Mouse (Mus musculus) embryonic fibroblast, embryonic 13.5 days (primary cell): ENCODE results near the gene Tns1.

Experiments
- CTCF ChIP-seq: IDR thresholded peaks from 2 replicates; pipeline ENCODE4 v1.5.1; 2011; ENCODE audit warnings: mild to moderate bottlenecking, control low read depth, low read length, moderate library complexity, borderline replicate concordance; ENCODE audit not compliant: insufficient read depth
- POLR2A ChIP-seq: IDR thresholded peaks from 2 replicates; pipeline ENCODE4 v1.6.1; 2011; ENCODE audit warnings: low read depth, mild to moderate bottlenecking, control low read depth, low read length, moderate library complexity

DNA sequence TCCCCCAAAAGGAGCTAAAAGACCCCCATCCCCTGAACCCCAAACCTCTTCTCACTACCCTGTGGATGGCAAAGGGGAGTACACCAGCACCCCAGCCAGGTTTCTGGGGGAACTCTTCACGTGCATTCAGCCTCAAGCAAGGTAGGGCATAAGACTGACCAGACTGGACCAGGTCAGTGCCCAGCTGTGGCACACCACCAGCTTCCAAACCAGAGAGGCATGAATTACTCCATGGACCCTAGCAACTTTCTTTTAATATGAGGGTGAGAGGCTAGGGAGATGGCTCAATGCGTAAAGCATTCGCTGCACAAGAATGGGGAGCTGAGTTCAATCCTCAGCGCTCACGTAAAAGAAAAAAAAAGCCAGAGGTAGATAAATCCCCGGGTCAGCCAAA lies 170.2 kb downstream of the Tns1 start:
- TF ChIP-seq CTCF (no peak), POLR2A (no peak)
